Mouse (Mus musculus) olfactory bulb, adult 2 months (tissue): ENCODE data around the gene Skp1a.

Experiments used
- CTCF ChIP-seq: fragments of 200-500 bp; IDR thresholded peaks from 2 replicates; pipeline ENCODE4 v1.5.1; 2012; ENCODE audit warnings: low read depth, mild to moderate bottlenecking, low read length, moderate library complexity; ENCODE audit not compliant: insufficient read depth
- POLR2A ChIP-seq: fragments of 200-500 bp; IDR thresholded peaks from 2 replicates; pipeline ENCODE4 v1.6.1; 2012; ENCODE audit warnings: mild to moderate bottlenecking, low read depth, low read length, moderate library complexity; ENCODE audit not compliant: insufficient read depth

GRCm38 (mm10) chr11:52227466-52228226, 4.1 kb upstream of the Skp1a start:
- no peak for TF ChIP-seq CTCF
- no peak for TF ChIP-seq POLR2A
